Mouse (Mus musculus) hindbrain, embryonic 15.5 days (tissue): Measurements from ENCODE around the gene Sox30. TPM values are rescaled to one million over a fixed set of nuclear protein-coding genes. Genes with fewer than 3 reads are reported as not detected.

ENCODE experiments used
- ATAC-seq: fragments of 200-750 bp; cut with Nextera tagmentation; 2 replicates; pipeline ENCODE4 v1.8.0; 2017; ENCODE audit warnings: low read depth, moderate number of reproducible peaks, moderate TSS enrichment; ENCODE audit not compliant: low FRiP score
- H3K27ac ChIP-seq: fragments of 300-500 bp; sonication (generic); replicated peaks from 2 replicates; pipeline ENCODE4 v1.5.1; 2015; ENCODE audit warnings: mild to moderate bottlenecking, inconsistent platforms
- H3K27me3 ChIP-seq: fragments of 300-500 bp; sonication (generic); 2 replicates; pipeline ENCODE4 v1.6.1; 2015; ENCODE audit warnings: control low read depth, inconsistent platforms
- H3K36me3 ChIP-seq: fragments of 300-500 bp; sonication (generic); 2 replicates; pipeline ENCODE4 v1.6.1; 2015; ENCODE audit warnings: control low read depth, inconsistent platforms
- H3K4me1 ChIP-seq: fragments of 300-500 bp; sonication (generic); replicated peaks from 2 replicates; pipeline ENCODE4 v1.6.1; 2015; ENCODE audit warnings: control low read depth, inconsistent platforms
- H3K4me2 ChIP-seq: fragments of 300-500 bp; sonication (generic); 2 replicates; pipeline ENCODE4 v1.6.1; 2015; ENCODE audit warnings: moderate library complexity, mild to moderate bottlenecking, inconsistent platforms
- H3K4me3 ChIP-seq: fragments of 300-500 bp; sonication (generic); 2 replicates; pipeline ENCODE4 v1.5.1; 2015; ENCODE audit warnings: mild to moderate bottlenecking, inconsistent platforms
- H3K9ac ChIP-seq: fragments of 300-500 bp; sonication (generic); 2 replicates; pipeline ENCODE4 v1.6.1; 2015; ENCODE audit warnings: inconsistent platforms
- H3K9me3 ChIP-seq: fragments of 300-500 bp; sonication (generic); 2 replicates; pipeline ENCODE4 v1.6.1; 2016; ENCODE audit warnings: control low read depth, inconsistent platforms
- WGBS: fragments of 180-500 bp; shearing (Covaris S2); methylation state at CpG from one replicate; pipeline ENCODE4 v1.1.7; 2015; 5-methylcytosine and 5-hydroxymethylcytosine counted together
- polyA plus RNA-seq: library from polyadenylated mRNA; unstranded; fragments of >200 nt; fragmentation: Nextera tagmentation; extraction: Ambion mirVana; gene quantifications from 2 replicates; pipeline ENCODE4 v1.2.1, GENCODE M21; 2015

Gene Sox30
- polyA plus RNA-seq, 1 experiment from 2014 or later: 0.16 TPM

DNA sequence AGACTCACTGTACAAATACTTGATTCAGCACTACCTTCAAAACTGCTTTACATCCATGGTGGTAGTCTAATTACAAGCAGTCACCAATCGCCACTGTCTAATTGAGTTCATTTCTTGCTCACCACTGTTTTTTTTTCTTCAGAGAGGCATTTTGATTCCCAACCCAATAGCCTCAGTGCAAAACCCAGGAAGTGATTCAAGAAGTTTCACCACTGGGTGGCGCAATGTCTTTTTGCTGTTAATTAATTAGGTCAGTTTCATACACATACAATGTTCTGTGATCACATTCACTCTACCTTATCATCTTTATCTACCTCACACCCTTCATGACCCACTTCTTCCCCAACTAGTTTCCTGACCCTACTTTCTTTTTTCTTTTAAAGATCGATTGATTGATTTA, 20.5 kb upstream of the Sox30 start:
- WGBS: 79% methylated on average over 3 of the region's 3 CpGs

GRCm38 (mm10) chr11:45960003-45960402, 20.1 kb upstream of the Sox30 start:
- Histone ChIP-seq H3K36me3 (no peaks in the 10 kb centered on the region), H3K27ac (no peak overlapping the region), H3K4me2 (no peak overlapping the region), H3K4me1 (no peaks in the 10 kb centered on the region), H3K4me3 (no peak overlapping the region), H3K9ac (no peak overlapping the region), H3K9me3 (no peaks in the 10 kb centered on the region), H3K27me3 (no peaks in the 10 kb centered on the region)
- no peak for ATAC-seq
- 88% methylated on average over 5 of the region's 5 CpGs for WGBS

More for the DNA sequence above, 20.5 kb upstream of the Sox30 start:
- no peak for ATAC-seq
- Histone ChIP-seq H3K27me3 (no peaks in the 10 kb centered on the region), H3K4me2 (no peak overlapping the region), H3K27ac (no peak overlapping the region), H3K9me3 (no peaks in the 10 kb centered on the region), H3K36me3 (no peaks in the 10 kb centered on the region), H3K4me3 (no peak overlapping the region), H3K9ac (no peak overlapping the region), H3K4me1 (peaks cover 4% of the 10 kb centered on the region)

DNA sequence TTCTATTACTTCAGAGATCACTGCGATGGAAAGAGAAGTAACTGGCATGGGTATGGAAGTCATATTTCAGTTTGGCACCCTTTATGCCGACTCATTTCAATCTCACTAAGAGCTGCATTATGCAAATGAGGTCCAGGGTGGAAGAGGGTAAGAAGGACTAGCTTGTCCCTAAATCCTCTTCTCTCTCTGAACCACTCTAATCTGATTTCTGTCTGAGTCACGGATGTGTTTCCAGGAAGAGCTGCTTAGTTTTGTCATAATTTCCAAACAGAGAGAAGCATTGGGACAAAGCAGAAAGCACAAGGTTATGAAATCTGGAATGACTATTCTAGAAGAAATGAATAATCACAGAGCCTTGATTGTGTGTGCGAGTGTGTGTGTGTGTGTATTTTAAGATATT, 13.2 kb upstream of the Sox30 start:
- H3K4me3 ChIP-seq: no peak overlapping the region
- no peaks in the 10 kb centered on the region for H3K36me3 ChIP-seq
- ATAC-seq: no peak
- no peaks in the 10 kb centered on the region for H3K4me1 ChIP-seq
- no peak overlapping the region for H3K9ac ChIP-seq
- WGBS: 94% methylated on average over 4 of the region's 4 CpGs
- H3K27me3 ChIP-seq: no peaks in the 10 kb centered on the region
- H3K9me3 ChIP-seq: no peaks in the 10 kb centered on the region
- no peak overlapping the region for H3K4me2 ChIP-seq
- no peak overlapping the region for H3K27ac ChIP-seq

- 94% methylated on average over 3 of the region's 3 CpGs for WGBS
- H3K4me3 ChIP-seq: no peak overlapping the region
- no peaks in the 10 kb centered on the region for H3K9me3 ChIP-seq
- H3K9ac ChIP-seq: no peak overlapping the region
- H3K4me1 ChIP-seq: no peaks in the 10 kb centered on the region
- no peak overlapping the region for H3K27ac ChIP-seq
- no peaks in the 10 kb centered on the region for H3K36me3 ChIP-seq
- no peaks in the 10 kb centered on the region for H3K27me3 ChIP-seq
- ATAC-seq: no peak
- H3K4me2 ChIP-seq: no peak overlapping the region
Observed at GRCm38 (mm10) chr11:45968466-45968865, 11.6 kb upstream of the Sox30 start.

- Histone ChIP-seq H3K4me3 (no peak overlapping the region), H3K27me3 (no peaks in the 10 kb centered on the region), H3K9me3 (no peaks in the 10 kb centered on the region), H3K27ac (no peak overlapping the region), H3K36me3 (no peaks in the 10 kb centered on the region), H3K9ac (no peak overlapping the region), H3K4me2 (no peak overlapping the region), H3K4me1 (no peaks in the 10 kb centered on the region)
- 90% methylated on average over 5 of the region's 5 CpGs for WGBS
- ATAC-seq: no peak
Observed at GRCm38 (mm10) chr11:45973635-45974034, 6.5 kb upstream of the Sox30 start.

GRCm38 (mm10) chr11:45974466-45974865, 5.6 kb upstream of the Sox30 start:
- 90% methylated on average over 8 of the region's 8 CpGs for WGBS
- no peaks in the 10 kb centered on the region for H3K36me3 ChIP-seq
- H3K9me3 ChIP-seq: no peaks in the 10 kb centered on the region
- H3K4me2 ChIP-seq: no peak overlapping the region
- no peaks in the 10 kb centered on the region for H3K27me3 ChIP-seq
- no peak for ATAC-seq
- H3K4me1 ChIP-seq: no peaks in the 10 kb centered on the region
- no peak overlapping the region for H3K9ac ChIP-seq
- H3K27ac ChIP-seq: no peak overlapping the region
- H3K4me3 ChIP-seq: no peak overlapping the region

DNA sequence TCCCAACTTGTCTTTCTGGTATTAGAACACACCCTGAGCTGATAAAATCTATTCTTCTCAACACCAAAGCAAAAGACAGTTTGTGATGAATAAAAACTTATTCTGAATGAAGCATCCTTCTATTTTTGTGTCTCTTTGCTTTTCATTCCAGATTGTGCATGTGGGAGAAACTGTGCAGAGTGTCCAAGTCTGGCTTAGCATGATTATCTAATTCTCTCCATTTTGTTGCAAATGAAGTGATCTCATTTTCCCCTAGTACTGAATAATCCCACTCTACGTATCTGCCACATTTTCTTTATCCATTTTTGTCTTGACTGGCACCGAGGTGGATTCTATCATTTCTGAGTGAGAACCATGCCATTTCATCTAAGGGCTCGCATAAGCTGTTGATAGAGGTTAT, 4.0 kb upstream of the Sox30 start:
- Histone ChIP-seq H3K4me1 (peaks cover 9% of the 10 kb centered on the region; the same call in 1 of the 2 replicates), H3K27ac (no peak overlapping the region), H3K36me3 (no peaks in the 10 kb centered on the region), H3K9me3 (no peaks in the 10 kb centered on the region), H3K4me3 (no peak overlapping the region), H3K27me3 (no peaks in the 10 kb centered on the region), H3K9ac (no peak overlapping the region), H3K4me2 (no peak overlapping the region)
- 85% methylated on average over 3 of the region's 3 CpGs for WGBS
- ATAC-seq: no peak

DNA sequence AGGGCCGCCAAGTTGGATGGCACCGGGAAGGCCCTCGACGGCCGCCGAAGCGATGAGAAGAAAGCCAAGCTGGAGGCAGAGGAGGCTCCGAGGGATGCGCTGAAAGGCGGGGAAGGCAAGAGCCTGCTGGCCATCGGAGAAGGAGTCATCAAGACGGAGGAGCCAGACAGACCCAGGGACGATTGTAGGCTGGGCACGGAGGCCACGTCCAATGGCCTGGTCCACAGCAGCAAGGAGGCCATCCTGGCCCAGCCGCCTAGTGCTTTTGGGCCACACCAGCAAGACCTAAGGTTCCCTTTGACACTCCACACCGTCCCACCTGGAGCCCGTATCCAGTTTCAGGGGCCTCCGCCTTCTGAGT, 763 bp downstream of the Sox30 start:
- peak; percentile 50 for ATAC-seq
- Histone ChIP-seq H3K4me2 (peak overlapping the region; percentile 90), H3K4me1 (peaks cover 12% of the 10 kb centered on the region; the same call in 1 of the 2 replicates), H3K36me3 (no peaks in the 10 kb centered on the region), H3K27me3 (no peaks in the 10 kb centered on the region), H3K9ac (peak overlapping the region; percentile 68), H3K9me3 (no peaks in the 10 kb centered on the region), H3K4me3 (peak overlapping the region; percentile 60), H3K27ac (peak overlapping the region; percentile 61; the same call in 1 of the 2 replicates)
- WGBS: 32% methylated on average over 19 of the region's 19 CpGs

GRCm38 (mm10) chr11:45991604-45992003, 11.5 kb downstream of the Sox30 start:
- WGBS: 9% methylated on average over 16 of the region's 16 CpGs
- Histone ChIP-seq H3K36me3 (no peaks in the 10 kb centered on the region), H3K4me2 (peak overlapping the region; percentile 48), H3K27ac (no peak overlapping the region), H3K4me1 (peaks cover 5% of the 10 kb centered on the region; the same call in 1 of the 2 replicates), H3K4me3 (0 out of 2 replicates have a peak overlapping the region, but pooled peaks have one; percentile 7), H3K9ac (no peak overlapping the region; the same call in 1 of the 2 replicates), H3K27me3 (no peaks in the 10 kb centered on the region), H3K9me3 (no peaks in the 10 kb centered on the region)
- ATAC-seq: no peak

- no peak overlapping the region for H3K27ac ChIP-seq
- H3K4me2 ChIP-seq: peak overlapping the region; percentile 48
- H3K9me3 ChIP-seq: no peaks in the 10 kb centered on the region
- no peak overlapping the region for H3K9ac ChIP-seq
- 50% methylated on average over 13 of the region's 13 CpGs for WGBS
- H3K4me1 ChIP-seq: peaks cover 5% of the 10 kb centered on the region; the same call in 1 of the 2 replicates
- ATAC-seq: no peak
- no peaks in the 10 kb centered on the region for H3K27me3 ChIP-seq
- no peaks in the 10 kb centered on the region for H3K36me3 ChIP-seq
- H3K4me3 ChIP-seq: no peak overlapping the region
Observed at GRCm38 (mm10) chr11:45992087-45992486, 12.0 kb downstream of the Sox30 start.

- no peak for ATAC-seq
- H3K9ac ChIP-seq: no peak overlapping the region
- no peaks in the 10 kb centered on the region for H3K4me1 ChIP-seq
- H3K9me3 ChIP-seq: no peaks in the 10 kb centered on the region
- H3K4me3 ChIP-seq: no peak overlapping the region
- H3K27me3 ChIP-seq: no peaks in the 10 kb centered on the region
- H3K36me3 ChIP-seq: no peaks in the 10 kb centered on the region
- no peak overlapping the region for H3K27ac ChIP-seq
- no peak overlapping the region for H3K4me2 ChIP-seq
- WGBS: 19% methylated on average over 6 of the region's 6 CpGs
Observed at GRCm38 (mm10) chr11:46016061-46016460, 36.0 kb downstream of the Sox30 start.

DNA sequence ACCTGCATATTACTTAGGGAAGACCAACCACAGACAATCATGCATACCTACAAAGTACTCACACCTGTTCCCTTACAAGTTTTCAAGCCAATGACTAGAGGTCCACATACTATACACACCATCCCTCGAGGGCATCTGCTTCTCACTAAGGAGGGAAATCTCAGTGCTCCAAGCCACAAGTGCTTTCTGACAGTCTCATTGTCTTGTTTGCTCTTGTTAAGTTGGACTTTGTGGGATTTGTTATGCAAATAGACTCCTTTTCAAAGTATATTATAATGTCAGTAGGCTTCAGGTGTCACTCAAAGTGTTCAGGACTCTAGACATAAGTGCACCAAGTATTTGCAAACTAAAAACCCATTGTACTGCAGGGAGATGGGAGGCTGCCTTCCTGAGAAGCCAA, 40.1 kb downstream of the Sox30 start:
- H3K4me1 ChIP-seq: no peaks in the 10 kb centered on the region
- H3K9ac ChIP-seq: no peak overlapping the region
- no peaks in the 10 kb centered on the region for H3K36me3 ChIP-seq
- WGBS: 73% methylated on average over 1 of the region's 1 CpGs
- H3K4me3 ChIP-seq: no peak overlapping the region
- H3K27me3 ChIP-seq: no peaks in the 10 kb centered on the region
- ATAC-seq: no peak
- H3K4me2 ChIP-seq: no peak overlapping the region
- no peak overlapping the region for H3K27ac ChIP-seq
- H3K9me3 ChIP-seq: no peaks in the 10 kb centered on the region

GRCm38 (mm10) chr11:46021850-46022249, 41.7 kb downstream of the Sox30 start:
- no peak for ATAC-seq

More at GRCm38 (mm10) chr11:46021850-46022249, 41.7 kb downstream of the Sox30 start:
- Histone ChIP-seq H3K27ac (no peak overlapping the region), H3K9ac (no peak overlapping the region), H3K4me1 (no peaks in the 10 kb centered on the region), H3K4me2 (no peak overlapping the region), H3K4me3 (no peak overlapping the region), H3K36me3 (no peaks in the 10 kb centered on the region), H3K9me3 (no peaks in the 10 kb centered on the region), H3K27me3 (no peaks in the 10 kb centered on the region)
